Mouse (Mus musculus) bone marrow macrophage, adult 2 months (primary cell): ENCODE measurements at regions not wholly inside any gene's neighbourhood (a gene's known extent, or its start where the extent isn't known, plus 50 kb on each side); places are given as distances from the start of the nearest gene placed in this dataset.

Source experiments
- CTCF ChIP-seq: IDR thresholded peaks from 2 replicates; pipeline ENCODE4 v1.5.1; 2012; ENCODE audit warnings: low read depth, mild to moderate bottlenecking, low read length, moderate library complexity
- POLR2A ChIP-seq: IDR thresholded peaks from 2 replicates; pipeline ENCODE4 v1.6.1; 2012; ENCODE audit warnings: mild to moderate bottlenecking, low read depth, low read length, borderline replicate concordance

- TF ChIP-seq CTCF (no peak), POLR2A (no peak)
Measured at GRCm38 (mm10) chr14:106593980-106594379, 488.0 kb downstream of the Trim52 start.
